Mouse (Mus musculus) macrophage (primary cell): Measurements from ENCODE around the gene Pom121l2. TPM values are rescaled to one million over a fixed set of nuclear protein-coding genes. Genes with fewer than 3 reads are reported as not detected.

Experiments used
- H3K27ac ChIP-seq: fragments of 350-480 bp; formaldehyde crosslinking; 2 replicates; pipeline ENCODE4 v1.9.0; 2021
- H3K36me3 ChIP-seq: fragments of 350-480 bp; formaldehyde crosslinking; 2 replicates; pipeline ENCODE4 v1.9.0; 2021; ENCODE audit errors: inconsistent target
- H3K4me3 ChIP-seq: fragments of 350-480 bp; formaldehyde crosslinking; 2 replicates; pipeline ENCODE4 v1.9.0; 2021; ENCODE audit errors: inconsistent target
- H3K79me2 ChIP-seq: fragments of 350-480 bp; formaldehyde crosslinking; 2 replicates; pipeline ENCODE4 v1.9.0; 2021; ENCODE audit errors: inconsistent target
- WGBS: methylation state at CpG from one replicate; pipeline ENCODE4 v1.1.7; 2026; ENCODE audit warnings: inconsistent platforms; ENCODE audit not compliant: missing documents; 5-methylcytosine and 5-hydroxymethylcytosine counted together
- polyA plus RNA-seq: library from polyadenylated mRNA; stranded (reverse); fragments of 250-400 nt; gene quantifications from 3 replicates; pipeline ENCODE4 v1.2.4, GENCODE M21; 2018; ENCODE audit warnings: inconsistent platforms

The Pom121l2 gene
- polyA plus RNA-seq, 1 experiment from 2014 or later = not detected

GRCm38 (mm10) chr13:22037415-22037814 lies 56.4 kb downstream of the Pom121l2 start:
- Histone ChIP-seq H3K27ac (no peak overlapping the region), H3K4me3 (no peak overlapping the region), H3K36me3 (no peaks in the 10 kb centered on the region), H3K79me2 (no peaks in the 10 kb centered on the region)
- WGBS = 100% methylated on average over 2 of the region's 2 CpGs

Other genes with a start within 250 kb of the Pom121l2 start
- not detected in 3 replicates for gene Hist1h4j, start 246.1 kb upstream of the Pom121l2 start, polyA plus RNA-seq
- gene Hist1h4k, start 230.7 kb upstream of the Pom121l2 start, polyA plus RNA-seq = 3.4 to 5.4 TPM in 2 of 3 replicates, not detected in the other
- not detected in 3 replicates for gene Hist1h2ak, start 227.4 kb upstream of the Pom121l2 start, polyA plus RNA-seq
- 1.4 TPM in 1 of 3 replicates, not detected in the others for gene Hist1h2bn, start 227.1 kb upstream of the Pom121l2 start, polyA plus RNA-seq
- not detected in 3 replicates for gene Hist1h1b, start 200.6 kb upstream of the Pom121l2 start, polyA plus RNA-seq
- not detected in 3 replicates for gene Hist1h3i, start 197.8 kb upstream of the Pom121l2 start, polyA plus RNA-seq
- gene Hist1h2an, start 194.0 kb upstream of the Pom121l2 start, polyA plus RNA-seq = not detected in 3 replicates
- gene Hist1h2bp, start 193.7 kb upstream of the Pom121l2 start, polyA plus RNA-seq = not detected in 3 replicates
- 0.17 to 0.62 TPM in 2 of 3 replicates, not detected in the other for gene Hist1h2bq, start 171.0 kb upstream of the Pom121l2 start, polyA plus RNA-seq
- gene Hist1h2ao, start 170.7 kb upstream of the Pom121l2 start, polyA plus RNA-seq = not detected in 3 replicates
- 1.4 TPM in 1 of 3 replicates, not detected in the others for gene Hist1h4m, start 169.4 kb upstream of the Pom121l2 start, polyA plus RNA-seq
- not detected in 3 replicates for gene Hist1h4n, start 149.0 kb upstream of the Pom121l2 start, polyA plus RNA-seq
- gene Hist1h2ap, start 147.7 kb upstream of the Pom121l2 start, polyA plus RNA-seq = 13.7 to 51.2 TPM (median 37.0 TPM) in 3 replicates
- 1.1 TPM in 1 of 3 replicates, not detected in the others for gene Hist1h2br, start 147.5 kb upstream of the Pom121l2 start, polyA plus RNA-seq
- gene Zfp184, start 36.1 kb upstream of the Pom121l2 start, polyA plus RNA-seq = 0.14 TPM in 1 of 3 replicates, not detected in the others
- 0.52 to 2.6 TPM (median 1.3 TPM) in 3 replicates for gene Prss16, start 28.5 kb downstream of the Pom121l2 start, polyA plus RNA-seq
- not detected in 3 replicates for gene Hist1h2ah, start 54.4 kb downstream of the Pom121l2 start, polyA plus RNA-seq
- gene Hist1h2bk, start 54.7 kb downstream of the Pom121l2 start, polyA plus RNA-seq = not detected in 3 replicates
- 2.6 to 11.5 TPM (median 7.3 TPM) in 3 replicates for gene Hist1h4i, start 60.2 kb downstream of the Pom121l2 start, polyA plus RNA-seq
- not detected in 3 replicates for gene Hist1h2ag, start 61.8 kb downstream of the Pom121l2 start, polyA plus RNA-seq
- not detected in 3 replicates for gene Hist1h2bj, start 62.0 kb downstream of the Pom121l2 start, polyA plus RNA-seq
- not detected in 3 replicates for gene Vmn1r188, start 103.2 kb downstream of the Pom121l2 start, polyA plus RNA-seq
- not detected in 3 replicates for gene Vmn1r189, start 124.6 kb downstream of the Pom121l2 start, polyA plus RNA-seq
- not detected in 3 replicates for gene Vmn1r191, start 202.8 kb downstream of the Pom121l2 start, polyA plus RNA-seq
- gene Vmn1r192, start 209.9 kb downstream of the Pom121l2 start, polyA plus RNA-seq = not detected in 3 replicates
- gene Vmn1r193, start 242.0 kb downstream of the Pom121l2 start, polyA plus RNA-seq = not detected in 3 replicates